Mouse (Mus musculus): Measurements from ENCODE around the gene Srrt. TPM values are rescaled to one million over a fixed set of nuclear protein-coding genes. Genes with fewer than 3 reads are reported as not detected.

Srrt gene
- 30.8 TPM for polyA plus RNA-seq (2014; fragmentation: Illumina TruSeq; extraction: RNeasy Lipid Tissue Mini Kit (QIAGEN cat#74804); ENCODE audit: low read depth, low replicate concordance)

GRCm38 (mm10) chr5:137307071-137307912, at the start of gene Srrt:
Srrt (minus strand) TSS chr5:137307674.

DNA sequence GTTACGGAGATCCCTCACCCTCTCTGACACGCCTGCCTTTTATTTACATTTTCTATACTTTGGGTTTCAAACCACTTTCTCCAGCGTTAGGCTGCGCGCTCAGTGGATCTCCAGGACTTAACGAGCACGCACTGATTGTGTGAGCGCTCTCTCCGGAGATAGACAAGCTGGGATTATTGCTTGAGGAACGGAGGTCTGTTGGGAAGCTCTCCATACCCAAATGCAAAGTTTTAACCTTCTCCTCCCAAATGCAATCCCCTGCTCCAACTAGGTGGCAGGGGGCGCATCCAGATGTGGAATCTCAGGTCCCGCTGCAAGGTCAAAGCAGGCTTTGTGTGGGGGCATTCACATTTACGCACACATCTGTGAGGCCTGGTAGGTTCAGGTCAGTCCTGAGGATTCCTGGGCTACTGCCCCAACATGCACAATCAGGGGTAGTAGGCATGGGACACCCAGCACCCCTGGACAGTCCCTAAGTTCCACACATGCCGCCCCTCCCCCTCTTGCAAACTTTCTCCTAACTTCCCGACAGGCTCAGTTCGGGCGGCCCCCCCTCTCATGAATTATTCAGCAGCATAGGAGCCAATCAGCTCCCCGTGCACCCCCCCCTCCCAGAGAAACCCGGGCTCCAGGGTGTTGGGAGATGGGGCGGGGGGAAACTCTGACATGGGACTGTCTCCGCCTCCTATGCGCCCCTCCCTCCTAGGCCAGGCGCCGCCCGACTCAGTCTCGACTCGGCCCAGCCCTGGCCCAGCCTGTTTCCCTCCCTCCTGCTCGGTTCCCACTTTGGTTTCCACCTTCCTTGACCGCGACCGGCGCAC, 42.1 kb upstream of the Srrt start, which contains the start of gene Ephb4:
Gene Ephb4 (plus strand): TSS at position 726 of the 821 bp plus-strand sequence.

GRCm38 (mm10) chr5:137333512-137334174, 26.2 kb upstream of the Srrt start, which contains the start of gene Slc12a9:
Slc12a9 (minus strand) TSS chr5:137333597.

GRCm38 (mm10) chr5:137314193-137315083, 7.0 kb upstream of the Srrt start, which contains the start of gene Trip6:
Trip6 (minus strand) TSS chr5:137314404.

GRCm38 (mm10) chr5:137293839-137294743, 13.4 kb downstream of the Srrt start, which contains the start of gene Ufsp1:
Ufsp1 (plus strand) TSS chr5:137294629.

GRCm38 (mm10) chr5:137287032-137287952, 20.2 kb downstream of the Srrt start, which contains the start of gene Ache:
Ache (plus strand) TSS chr5:137287519.

Other genes with a start within 250 kb of the Srrt start
- gene Serpine1, start 235.4 kb downstream of the Srrt start, polyA plus RNA-seq (2014; fragmentation: Illumina TruSeq; extraction: RNeasy Lipid Tissue Mini Kit (QIAGEN cat#74804); ENCODE audit: low read depth, low replicate concordance): 2.5 TPM
- 31.6 TPM for gene Trim56, start 191.5 kb downstream of the Srrt start, polyA plus RNA-seq (2014; fragmentation: Illumina TruSeq; extraction: RNeasy Lipid Tissue Mini Kit (QIAGEN cat#74804); ENCODE audit: low read depth, low replicate concordance)
- 1,955 TPM for gene Muc3, start 158.4 kb downstream of the Srrt start, polyA plus RNA-seq (2014; fragmentation: Illumina TruSeq; extraction: RNeasy Lipid Tissue Mini Kit (QIAGEN cat#74804); ENCODE audit: low read depth, low replicate concordance)
- gene Muc3a, start 95.3 kb downstream of the Srrt start, polyA plus RNA-seq (2014; fragmentation: Illumina TruSeq; extraction: RNeasy Lipid Tissue Mini Kit (QIAGEN cat#74804); ENCODE audit: low read depth, low replicate concordance): 39.4 TPM
- 1.5 TPM for gene Ache, start 20.2 kb downstream of the Srrt start, polyA plus RNA-seq (2014; fragmentation: Illumina TruSeq; extraction: RNeasy Lipid Tissue Mini Kit (QIAGEN cat#74804); ENCODE audit: low read depth, low replicate concordance)
- 5.0 TPM for gene Ufsp1, start 13.0 kb downstream of the Srrt start, polyA plus RNA-seq (2014; fragmentation: Illumina TruSeq; extraction: RNeasy Lipid Tissue Mini Kit (QIAGEN cat#74804); ENCODE audit: low read depth, low replicate concordance)
- gene Trip6, start 6.7 kb upstream of the Srrt start, polyA plus RNA-seq (2014; fragmentation: Illumina TruSeq; extraction: RNeasy Lipid Tissue Mini Kit (QIAGEN cat#74804); ENCODE audit: low read depth, low replicate concordance): not detected
- gene Slc12a9, start 25.9 kb upstream of the Srrt start, polyA plus RNA-seq (2014; fragmentation: Illumina TruSeq; extraction: RNeasy Lipid Tissue Mini Kit (QIAGEN cat#74804); ENCODE audit: low read depth, low replicate concordance): 2.0 TPM
- 8.0 TPM for gene Ephb4, start 42.4 kb upstream of the Srrt start, polyA plus RNA-seq (2014; fragmentation: Illumina TruSeq; extraction: RNeasy Lipid Tissue Mini Kit (QIAGEN cat#74804); ENCODE audit: low read depth, low replicate concordance)
- 10.9 TPM for gene Zan, start 169.4 kb upstream of the Srrt start, polyA plus RNA-seq (2014; fragmentation: Illumina TruSeq; extraction: RNeasy Lipid Tissue Mini Kit (QIAGEN cat#74804); ENCODE audit: low read depth, low replicate concordance)
- gene Pop7, start 194.8 kb upstream of the Srrt start, polyA plus RNA-seq (2014; fragmentation: Illumina TruSeq; extraction: RNeasy Lipid Tissue Mini Kit (QIAGEN cat#74804); ENCODE audit: low read depth, low replicate concordance): not detected
- 2.5 TPM for gene Gigyf1, start 210.9 kb upstream of the Srrt start, polyA plus RNA-seq (2014; fragmentation: Illumina TruSeq; extraction: RNeasy Lipid Tissue Mini Kit (QIAGEN cat#74804); ENCODE audit: low read depth, low replicate concordance)
- gene Epo, start 225.6 kb upstream of the Srrt start, polyA plus RNA-seq (2014; fragmentation: Illumina TruSeq; extraction: RNeasy Lipid Tissue Mini Kit (QIAGEN cat#74804); ENCODE audit: low read depth, low replicate concordance): not detected
- 2.5 TPM for gene Gnb2, start 225.8 kb upstream of the Srrt start, polyA plus RNA-seq (2014; fragmentation: Illumina TruSeq; extraction: RNeasy Lipid Tissue Mini Kit (QIAGEN cat#74804); ENCODE audit: low read depth, low replicate concordance)
- not detected for gene Actl6b, start 245.8 kb upstream of the Srrt start, polyA plus RNA-seq (2014; fragmentation: Illumina TruSeq; extraction: RNeasy Lipid Tissue Mini Kit (QIAGEN cat#74804); ENCODE audit: low read depth, low replicate concordance)